Mouse (Mus musculus): ENCODE results near the gene Plekhd1. TPM values are rescaled to one million over a fixed set of nuclear protein-coding genes. Genes with fewer than 3 reads are reported as not detected.

Plekhd1 gene
- 0.80 and 1.5 TPM in 2 replicates for polyA plus RNA-seq (2016; fragmentation: Nextera tagmentation; extraction: Ambion mirVana)

DNA sequence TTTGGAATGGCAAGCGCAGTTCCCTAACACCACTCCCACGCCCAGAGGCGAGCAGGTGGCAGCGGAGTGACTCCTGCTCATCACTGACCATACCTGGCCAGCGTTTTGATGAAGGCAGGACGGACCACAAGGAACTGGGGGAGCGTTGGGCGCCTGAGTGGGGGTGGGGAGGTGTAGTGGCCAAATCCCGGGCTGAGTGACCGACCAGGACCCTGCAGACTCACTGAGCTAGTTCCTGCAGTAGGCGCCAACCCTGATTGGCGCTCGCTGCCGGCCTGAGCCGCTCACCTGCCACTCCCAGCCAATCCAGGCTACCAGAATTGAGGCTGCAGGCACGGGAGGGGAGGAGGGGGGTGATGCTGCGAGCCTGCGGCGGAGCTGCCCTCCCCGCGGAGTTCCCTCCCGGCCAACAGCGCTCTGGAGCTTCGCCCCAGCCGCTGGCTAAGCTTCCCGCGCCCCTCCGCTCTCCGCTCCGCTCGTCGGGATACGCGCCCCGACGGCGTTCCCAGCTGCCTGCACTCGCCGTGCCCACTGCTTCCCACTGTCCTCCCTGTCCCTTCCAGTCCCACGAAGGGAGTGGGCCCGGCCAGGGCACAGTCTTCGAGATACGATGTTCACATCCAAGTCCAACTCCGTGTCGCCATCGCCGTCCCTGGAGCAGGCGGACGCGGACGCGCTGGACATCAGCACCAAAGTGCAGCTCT, at the start of gene Plekhd1:
Gene Plekhd1, plus strand, starts transcription at position 323 of the 704 bp plus-strand sequence.
- DNase-seq (ENCODE audit: low spot score), result peak; percentile 47
- 2% methylated on average over 52 of the region's 52 CpGs for WGBS
- Histone ChIP-seq H3K4me3 (peak within 1 kb of the TSS; percentile 51), H3K9me3 (no peaks in the 10 kb centered on the region), H3K4me1 (replicated peaks) (peaks cover 42% of the 10 kb centered on the region), H3K27ac (peak within 1 kb of the TSS; percentile 36; the same call in 1 of the 2 replicates), H3K36me3 (no peaks in the 10 kb centered on the region), H3K27me3 (ENCODE audit: insufficient read depth, poor library complexity, severe bottlenecking) (peaks cover 70% of the 10 kb centered on the region)

DNA sequence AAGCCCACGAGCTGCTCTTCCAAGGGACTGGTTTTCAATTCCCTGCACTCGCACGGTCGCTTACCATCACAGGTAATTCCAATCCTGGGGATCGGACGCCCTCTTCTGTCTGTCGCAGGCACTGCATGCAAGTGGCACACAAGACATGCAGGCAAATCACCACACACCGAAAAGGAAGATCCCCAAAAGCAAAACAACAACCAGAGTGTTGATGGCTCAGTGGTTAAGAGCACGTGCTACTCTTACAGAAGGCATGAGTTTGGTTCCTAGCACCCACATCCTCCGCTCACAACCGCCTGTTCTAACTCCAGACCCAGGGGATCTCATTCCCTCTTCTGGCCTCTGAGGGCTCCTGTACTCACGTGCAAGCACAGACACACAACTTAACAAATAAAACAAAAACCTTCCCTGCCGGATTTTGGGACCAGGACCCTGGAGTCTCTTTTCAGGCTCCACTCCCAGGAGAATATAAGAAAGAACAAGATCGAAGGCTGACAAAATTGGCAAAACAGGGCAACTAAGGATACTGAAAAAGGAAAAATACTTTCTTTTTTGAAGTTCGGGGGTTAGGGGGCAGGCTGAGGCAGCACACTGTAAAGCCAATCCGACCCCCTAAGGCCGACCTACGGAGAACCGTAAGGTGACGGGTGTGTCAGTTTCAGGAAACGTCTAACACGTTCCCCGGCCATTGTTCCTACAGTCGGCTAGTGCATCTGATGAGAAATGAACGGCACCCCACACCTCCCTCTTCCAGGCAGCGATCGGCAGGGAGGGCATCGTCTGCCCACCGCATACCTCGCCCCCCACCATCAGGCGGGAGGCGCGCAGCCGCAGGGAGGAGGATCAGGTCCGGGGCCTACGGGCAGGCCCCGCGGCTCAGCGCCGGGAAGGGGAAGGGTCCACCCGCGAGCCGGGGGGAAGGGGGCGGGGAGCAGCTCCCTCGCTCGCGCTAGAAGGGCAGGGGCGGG, 49.4 kb upstream of the Plekhd1 start:
- no peaks in the 10 kb centered on the region for H3K27me3 ChIP-seq (ENCODE audit: insufficient read depth, poor library complexity, severe bottlenecking)
- H3K4me3 ChIP-seq, result peak overlapping the region; percentile 99
- H3K4me1 ChIP-seq (replicated peaks), result peaks cover 41% of the 10 kb centered on the region
- DNase-seq (ENCODE audit: low spot score), result peak; percentile 79
- WGBS, result 3% methylated on average over 48 of the region's 48 CpGs
- H3K27ac ChIP-seq, result peak overlapping the region; percentile 97
- no peaks in the 10 kb centered on the region for H3K9me3 ChIP-seq
- H3K36me3 ChIP-seq, result peaks cover 48% of the 10 kb centered on the region

DNA sequence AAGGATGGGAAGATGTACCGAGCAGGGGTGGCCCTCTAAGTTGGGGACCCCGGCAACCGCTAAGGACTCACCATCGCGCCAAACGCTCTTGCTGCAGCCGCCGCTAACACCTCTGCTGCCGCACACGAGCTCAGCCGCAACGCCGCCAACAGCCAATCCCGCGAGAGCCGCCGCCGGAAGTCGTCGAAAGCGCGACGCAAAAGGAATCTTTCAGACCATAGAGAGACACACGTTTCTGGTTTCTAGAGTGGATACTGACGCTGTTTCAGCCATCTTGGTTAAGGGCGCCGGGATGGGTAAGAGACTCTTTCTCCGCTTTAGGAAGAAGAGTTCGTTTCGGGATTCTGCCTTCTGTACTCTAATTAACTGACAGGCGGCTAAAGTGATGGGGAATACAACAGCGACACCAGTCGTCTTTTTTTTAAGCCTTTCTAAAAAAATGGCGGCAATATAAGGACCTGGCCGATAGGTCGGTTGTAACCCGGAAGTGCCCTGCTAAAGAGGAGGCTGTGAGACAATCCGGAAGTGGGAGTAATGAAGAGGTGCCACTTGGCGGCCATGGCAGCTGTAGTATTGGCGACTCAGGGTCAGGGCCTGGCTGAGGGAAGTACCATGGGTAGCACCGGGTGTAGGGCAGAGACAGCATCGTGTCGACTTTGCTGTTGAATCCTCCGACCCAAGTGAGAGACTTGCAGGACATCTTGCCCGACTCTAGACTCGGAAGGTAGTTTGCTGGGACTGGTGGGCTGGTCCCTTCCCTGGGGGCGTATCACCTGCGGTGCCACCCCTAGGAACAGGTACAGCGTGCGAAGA, 48.5 kb upstream of the Plekhd1 start, which contains the start of the genes Slc39a9 and Erh:
Gene Slc39a9, plus strand, starts transcription at position 191 of the 813 bp plus-strand sequence.
Gene Erh, minus strand, starts transcription at position 649 of the 813 bp plus-strand sequence.
- WGBS, result under 1% methylated on average over 50 of the region's 50 CpGs
- peaks cover 47% of the 10 kb centered on the region for H3K36me3 ChIP-seq
- peak within 1 kb of the TSS; percentile 97 for H3K27ac ChIP-seq

DNA sequence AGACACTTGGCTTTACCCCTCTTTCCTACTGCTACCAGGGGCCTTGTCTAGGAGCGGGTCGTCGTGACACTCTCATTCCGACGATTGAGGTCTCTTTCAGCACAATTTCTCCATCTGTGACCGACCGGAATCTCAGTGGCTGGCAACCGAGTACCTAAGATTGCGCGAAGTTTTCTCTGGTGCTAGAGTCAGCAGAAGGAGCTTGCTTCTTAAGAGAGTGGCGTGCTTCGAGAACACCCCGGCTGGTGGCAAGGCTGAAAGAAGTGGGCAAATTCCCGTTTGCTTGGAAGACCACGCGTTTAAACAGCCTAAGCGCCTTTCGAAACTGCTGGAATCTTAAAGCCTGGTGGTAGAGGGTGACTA, 47.9 kb upstream of the Plekhd1 start:
- peaks cover 46% of the 10 kb centered on the region for H3K36me3 ChIP-seq
- no peak for DNase-seq (ENCODE audit: low spot score)
- peak overlapping the region; percentile 97 for H3K27ac ChIP-seq

More for the DNA sequence above, 48.5 kb upstream of the Plekhd1 start, which contains the start of the genes Slc39a9 and Erh:
- Histone ChIP-seq H3K4me3 (peak within 1 kb of the TSS; percentile 99), H3K9me3 (no peaks in the 10 kb centered on the region), H3K4me1 (replicated peaks) (peaks cover 41% of the 10 kb centered on the region), H3K27me3 (ENCODE audit: insufficient read depth, poor library complexity, severe bottlenecking) (no peaks in the 10 kb centered on the region)
- peak; percentile 95 for DNase-seq (ENCODE audit: low spot score)

DNA sequence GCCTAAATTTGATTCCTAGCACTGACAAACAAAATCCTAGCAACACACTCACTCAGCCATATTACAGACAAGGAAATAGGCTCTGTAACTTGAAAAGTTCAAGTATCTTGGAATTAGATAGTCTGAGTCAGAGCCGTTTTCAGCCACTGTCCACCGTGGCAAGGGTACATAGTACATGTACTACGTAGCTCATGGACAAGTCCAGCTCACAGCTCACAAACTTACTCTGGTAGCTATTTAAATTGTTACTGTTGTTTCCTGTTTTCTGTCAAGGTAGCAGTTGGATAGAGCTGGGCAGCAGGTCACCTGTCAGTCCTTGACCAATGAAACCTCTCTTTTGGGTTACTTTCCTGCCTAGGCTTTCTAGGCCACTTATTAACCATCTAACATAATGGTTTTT, 46.0 kb upstream of the Plekhd1 start:
- no peaks in the 10 kb centered on the region for H3K9me3 ChIP-seq
- no peak overlapping the region for H3K4me3 ChIP-seq
- DNase-seq (ENCODE audit: low spot score), result no peak
- H3K27ac ChIP-seq, result no peak overlapping the region
- 96% methylated on average over 3 of the region's 3 CpGs for WGBS
- H3K4me1 ChIP-seq (replicated peaks), result peaks cover 41% of the 10 kb centered on the region
- no peaks in the 10 kb centered on the region for H3K27me3 ChIP-seq (ENCODE audit: insufficient read depth, poor library complexity, severe bottlenecking)
- peaks cover 34% of the 10 kb centered on the region for H3K36me3 ChIP-seq

More for the DNA sequence above, 47.9 kb upstream of the Plekhd1 start:
- Histone ChIP-seq H3K4me1 (replicated peaks) (peaks cover 41% of the 10 kb centered on the region), H3K4me3 (peak overlapping the region; percentile 99), H3K27me3 (ENCODE audit: insufficient read depth, poor library complexity, severe bottlenecking) (no peaks in the 10 kb centered on the region), H3K9me3 (no peaks in the 10 kb centered on the region)
- WGBS, result 11% methylated on average over 18 of the region's 18 CpGs

DNA sequence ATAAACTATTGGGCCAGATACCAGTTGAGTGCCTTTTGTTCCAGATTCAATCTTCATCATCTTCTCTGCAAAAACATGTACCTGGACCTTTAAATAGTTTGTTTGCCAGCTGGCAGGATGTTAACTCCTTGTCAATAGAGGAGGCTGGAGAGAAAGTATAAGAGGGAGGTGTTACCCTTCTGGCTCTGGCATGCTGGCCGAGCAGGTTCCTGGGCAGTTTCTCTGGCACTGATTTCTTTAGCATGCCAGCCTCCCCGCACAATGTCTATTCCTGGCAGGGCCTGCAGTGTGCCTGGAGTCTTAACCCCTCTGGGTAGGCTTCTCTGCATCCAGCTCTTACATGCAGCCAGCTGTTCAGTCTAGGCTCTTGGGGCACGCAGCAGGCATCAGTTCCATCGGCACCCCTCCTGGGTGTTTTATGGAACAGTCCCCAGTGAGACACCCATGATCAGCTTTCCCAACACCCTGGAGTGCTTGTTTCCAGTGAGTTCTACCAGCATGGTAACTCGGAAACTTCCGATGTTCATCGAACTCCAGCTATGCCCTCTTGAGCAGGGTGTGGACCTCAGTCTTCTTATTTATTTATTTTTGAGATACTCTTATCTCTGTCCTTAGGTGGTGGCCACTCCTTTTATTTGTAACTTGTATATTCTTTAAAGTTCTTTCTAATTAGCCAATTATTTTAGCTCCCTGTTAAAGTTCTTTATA, 38.3 kb upstream of the Plekhd1 start:
- no peak for DNase-seq (ENCODE audit: low spot score)
- H3K36me3 ChIP-seq, result peaks cover 9% of the 10 kb centered on the region
- H3K9me3 ChIP-seq, result no peaks in the 10 kb centered on the region
- no peaks in the 10 kb centered on the region for H3K4me1 ChIP-seq (replicated peaks)
- H3K4me3 ChIP-seq, result no peak overlapping the region
- no peaks in the 10 kb centered on the region for H3K27me3 ChIP-seq (ENCODE audit: insufficient read depth, poor library complexity, severe bottlenecking)
- no peak overlapping the region for H3K27ac ChIP-seq
- 94% methylated on average over 7 of the region's 7 CpGs for WGBS

DNA sequence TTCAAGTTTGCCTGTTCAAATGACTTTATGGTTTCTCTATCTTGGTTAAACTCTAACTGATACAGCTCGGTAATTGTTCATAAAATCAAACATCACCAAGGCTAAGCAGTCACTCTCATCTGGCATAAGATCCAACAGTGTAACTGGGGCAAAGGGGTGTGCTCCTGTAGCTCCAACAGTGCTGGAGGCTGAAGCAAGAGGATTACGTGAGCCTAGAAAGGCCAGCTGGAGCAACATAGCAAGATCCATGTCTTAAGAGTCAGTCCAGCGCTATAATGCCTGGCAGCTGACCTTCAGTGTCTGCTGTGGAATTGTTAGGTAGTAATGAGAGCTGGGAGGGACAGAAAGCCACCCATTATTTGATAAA, 37.7 kb upstream of the Plekhd1 start:
- WGBS, result 95% methylated on average over 3 of the region's 3 CpGs
- no peaks in the 10 kb centered on the region for H3K27me3 ChIP-seq (ENCODE audit: insufficient read depth, poor library complexity, severe bottlenecking)

DNA sequence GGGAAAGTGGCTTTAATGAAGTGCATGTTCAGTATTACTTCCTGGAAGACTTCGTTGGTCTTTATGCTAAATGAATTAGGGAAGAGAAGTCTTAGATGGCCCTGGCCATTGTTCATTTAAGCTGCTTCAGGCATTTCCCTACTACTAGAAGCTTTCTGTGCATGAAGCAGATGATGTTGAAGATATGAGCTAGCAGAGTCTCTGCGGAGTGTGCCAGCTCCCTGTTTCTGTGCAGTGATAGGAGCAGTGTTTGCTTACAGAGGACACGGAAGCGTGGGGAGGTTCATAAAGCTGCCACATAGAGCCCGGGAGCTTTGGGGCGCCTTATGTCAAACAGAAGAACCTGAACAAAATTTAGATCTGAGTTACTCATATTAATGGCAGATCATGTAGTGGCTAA, 33.7 kb upstream of the Plekhd1 start:
- 94% methylated on average over 6 of the region's 6 CpGs for WGBS
- no peaks in the 10 kb centered on the region for H3K9me3 ChIP-seq
- no peaks in the 10 kb centered on the region for H3K4me1 ChIP-seq (replicated peaks)
- no peak overlapping the region for H3K27ac ChIP-seq
- H3K27me3 ChIP-seq (ENCODE audit: insufficient read depth, poor library complexity, severe bottlenecking), result no peaks in the 10 kb centered on the region
- no peak overlapping the region for H3K4me3 ChIP-seq
- peaks cover 11% of the 10 kb centered on the region for H3K36me3 ChIP-seq
- no peak for DNase-seq (ENCODE audit: low spot score)

More for the DNA sequence above, 37.7 kb upstream of the Plekhd1 start:
- Histone ChIP-seq H3K36me3 (peaks cover 6% of the 10 kb centered on the region; the same call in 1 of the 2 replicates), H3K27ac (no peak overlapping the region), H3K4me1 (replicated peaks) (no peaks in the 10 kb centered on the region), H3K9me3 (no peaks in the 10 kb centered on the region), H3K4me3 (no peak overlapping the region)
- no peak for DNase-seq (ENCODE audit: low spot score)

DNA sequence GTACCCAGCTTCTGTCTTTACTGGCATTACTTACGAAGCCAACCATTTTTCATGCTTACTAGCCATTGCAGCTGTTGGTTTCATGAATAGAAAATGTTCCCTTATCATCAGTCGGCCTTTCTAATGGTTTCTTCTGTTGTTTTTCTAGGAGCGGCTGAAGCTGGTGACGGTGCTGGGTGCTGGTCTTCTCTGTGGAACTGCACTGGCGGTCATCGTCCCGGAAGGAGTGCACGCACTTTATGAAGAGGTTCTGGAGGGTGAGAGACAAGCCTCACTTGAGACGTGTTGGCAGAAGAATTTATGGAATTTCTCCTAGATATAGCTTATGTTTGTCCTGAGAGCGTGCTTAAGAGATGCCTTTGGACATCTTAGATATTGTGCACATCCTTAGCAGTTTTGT, 30.1 kb upstream of the Plekhd1 start:
- peaks cover 29% of the 10 kb centered on the region for H3K36me3 ChIP-seq
- 95% methylated on average over 10 of the region's 10 CpGs for WGBS
- no peak overlapping the region for H3K27ac ChIP-seq
- H3K27me3 ChIP-seq (ENCODE audit: insufficient read depth, poor library complexity, severe bottlenecking), result no peaks in the 10 kb centered on the region
- H3K4me3 ChIP-seq, result no peak overlapping the region
- H3K9me3 ChIP-seq, result no peaks in the 10 kb centered on the region
- H3K4me1 ChIP-seq (replicated peaks), result no peaks in the 10 kb centered on the region
- DNase-seq (ENCODE audit: low spot score), result no peak

- Histone ChIP-seq H3K4me3 (no peak overlapping the region), H3K27me3 (ENCODE audit: insufficient read depth, poor library complexity, severe bottlenecking) (no peaks in the 10 kb centered on the region), H3K27ac (no peak overlapping the region), H3K36me3 (peaks cover 42% of the 10 kb centered on the region), H3K9me3 (no peaks in the 10 kb centered on the region), H3K4me1 (replicated peaks) (no peaks in the 10 kb centered on the region)
- no peak for DNase-seq (ENCODE audit: low spot score)
- WGBS, result 85% methylated on average over 2 of the region's 2 CpGs
These were observed 28.5 kb upstream of the Plekhd1 start for GRCm38 (mm10) chr12:80663935-80664334.

- no peak for DNase-seq (ENCODE audit: low spot score)
These were observed 24.0 kb upstream of the Plekhd1 start for GRCm38 (mm10) chr12:80668391-80668790.

DNA sequence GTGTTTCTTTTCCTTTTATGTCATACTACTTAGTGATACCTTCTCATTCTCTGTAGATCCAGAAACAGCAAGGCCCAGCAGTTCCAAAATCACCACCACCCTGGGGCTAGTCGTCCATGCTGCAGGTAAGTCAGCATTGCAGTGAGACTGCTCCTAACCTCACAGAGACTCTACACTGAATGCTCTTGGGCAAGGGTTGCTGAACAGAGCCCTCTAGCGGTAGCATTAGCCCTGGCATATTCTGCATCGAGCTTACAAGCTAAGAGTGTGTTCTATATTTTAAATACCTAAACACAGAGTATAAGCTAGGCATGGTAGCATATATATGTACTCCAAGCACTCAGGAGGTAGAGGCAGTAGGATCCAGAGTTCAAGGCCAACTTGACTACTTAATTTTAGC, 19.2 kb upstream of the Plekhd1 start:
- Histone ChIP-seq H3K4me3 (no peak overlapping the region), H3K27me3 (ENCODE audit: insufficient read depth, poor library complexity, severe bottlenecking) (no peaks in the 10 kb centered on the region), H3K9me3 (no peaks in the 10 kb centered on the region), H3K4me1 (replicated peaks) (no peaks in the 10 kb centered on the region), H3K27ac (no peak overlapping the region), H3K36me3 (peaks cover 65% of the 10 kb centered on the region)
- 20% methylated on average over 3 of the region's 3 CpGs for WGBS
- peak; percentile 38 for DNase-seq (ENCODE audit: low spot score)

More at GRCm38 (mm10) chr12:80668391-80668790, 24.0 kb upstream of the Plekhd1 start:
- no peak overlapping the region for H3K27ac ChIP-seq
- H3K27me3 ChIP-seq (ENCODE audit: insufficient read depth, poor library complexity, severe bottlenecking), result no peaks in the 10 kb centered on the region
- H3K4me3 ChIP-seq, result no peak overlapping the region
- WGBS, result 90% methylated on average over 2 of the region's 2 CpGs
- H3K4me1 ChIP-seq (replicated peaks), result no peaks in the 10 kb centered on the region
- H3K9me3 ChIP-seq, result no peaks in the 10 kb centered on the region
- H3K36me3 ChIP-seq, result peaks cover 46% of the 10 kb centered on the region

Data from hindbrain, embryonic 10.5 days (tissue).